Mouse (Mus musculus) kidney, embryonic 15.5 days (tissue): Measurements from ENCODE around the gene Rfx2. TPM values are rescaled to one million over a fixed set of nuclear protein-coding genes. Genes with fewer than 3 reads are reported as not detected.

Experiments used
- ATAC-seq: fragments of 200-750 bp; cut with Nextera tagmentation; replicated peaks from 2 replicates; pipeline ENCODE4 v1.8.0; 2017; ENCODE audit warnings: moderate TSS enrichment; ENCODE audit not compliant: low FRiP score
- H3K27ac ChIP-seq: fragments of 300-500 bp; sonication (generic); 2 replicates; pipeline ENCODE4 v1.5.1; 2015; ENCODE audit warnings: mild to moderate bottlenecking, inconsistent platforms
- H3K27me3 ChIP-seq: fragments of 300-500 bp; sonication (generic); 2 replicates; pipeline ENCODE4 v1.6.1; 2015; ENCODE audit warnings: inconsistent platforms
- H3K36me3 ChIP-seq: fragments of 300-500 bp; sonication (generic); 2 replicates; pipeline ENCODE4 v1.6.1; 2015; ENCODE audit warnings: inconsistent platforms
- H3K4me1 ChIP-seq: fragments of 300-500 bp; sonication (generic); 2 replicates; pipeline ENCODE4 v1.6.1; 2015; ENCODE audit warnings: inconsistent platforms
- H3K4me2 ChIP-seq: fragments of 300-500 bp; sonication (generic); 2 replicates; pipeline ENCODE4 v1.6.1; 2015; ENCODE audit warnings: moderate library complexity, mild to moderate bottlenecking, inconsistent platforms
- H3K4me3 ChIP-seq: fragments of 300-500 bp; sonication (generic); replicated peaks from 2 replicates; pipeline ENCODE4 v1.5.1; 2015; ENCODE audit warnings: mild to moderate bottlenecking, inconsistent platforms
- H3K9ac ChIP-seq: fragments of 300-500 bp; sonication (generic); 2 replicates; pipeline ENCODE4 v1.6.1; 2015; ENCODE audit warnings: mild to moderate bottlenecking, inconsistent platforms
- H3K9me3 ChIP-seq: fragments of 300-500 bp; sonication (generic); replicated peaks from 2 replicates; pipeline ENCODE4 v1.6.1; 2016; ENCODE audit warnings: inconsistent platforms
- WGBS: fragments of 180-500 bp; shearing (Covaris S2); methylation state at CpG from one replicate; pipeline ENCODE4 v1.1.7; 2015; ENCODE audit warnings: mixed read lengths; 5-methylcytosine and 5-hydroxymethylcytosine counted together
- polyA plus RNA-seq: library from polyadenylated mRNA; unstranded; fragments of >200 nt; fragmentation: Nextera tagmentation; extraction: Ambion mirVana; gene quantifications from 2 replicates; pipeline ENCODE4 v1.2.1, GENCODE M21; 2015

Rfx2 gene
- polyA plus RNA-seq, 1 experiment from 2014 or later: 4.1 TPM

- H3K4me1 ChIP-seq: no peaks in the 10 kb centered on the region
- no peak overlapping the region for H3K4me3 ChIP-seq
- H3K9ac ChIP-seq: no peak overlapping the region
- no peak overlapping the region for H3K4me2 ChIP-seq
- H3K27ac ChIP-seq: no peak overlapping the region
- no peaks in the 10 kb centered on the region for H3K9me3 ChIP-seq
- H3K36me3 ChIP-seq: no peaks in the 10 kb centered on the region
- H3K27me3 ChIP-seq: no peaks in the 10 kb centered on the region
- no peak for ATAC-seq
- WGBS: 52% methylated on average over 7 of the region's 7 CpGs
Observed at GRCm38 (mm10) chr17:56858922-56859321, 28.1 kb upstream of the Rfx2 start.

DNA sequence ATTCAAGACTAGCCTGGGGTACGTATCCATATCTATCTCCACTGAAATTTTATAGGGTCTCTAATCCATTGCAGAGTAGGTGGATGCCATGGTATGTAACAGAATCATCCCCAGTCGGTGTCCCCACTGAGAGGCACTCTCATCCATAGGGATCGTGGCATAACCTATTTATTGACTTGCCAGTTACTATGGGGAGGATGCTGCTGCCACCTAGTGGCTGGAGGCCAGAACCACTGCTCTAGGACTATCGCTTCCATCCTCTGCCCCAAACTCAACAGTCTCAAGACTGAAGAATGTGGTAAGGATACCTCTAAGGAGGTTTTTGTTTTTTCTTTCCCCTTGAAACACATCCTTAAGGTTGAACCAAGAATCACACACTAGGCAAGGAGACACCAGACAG, 27.4 kb upstream of the Rfx2 start:
- no peak overlapping the region for H3K4me2 ChIP-seq
- WGBS: 55% methylated on average over 4 of the region's 4 CpGs
- H3K27ac ChIP-seq: no peak overlapping the region
- no peak for ATAC-seq
- no peak overlapping the region for H3K9ac ChIP-seq
- no peak overlapping the region for H3K4me3 ChIP-seq
- H3K27me3 ChIP-seq: no peaks in the 10 kb centered on the region
- H3K36me3 ChIP-seq: no peaks in the 10 kb centered on the region
- no peaks in the 10 kb centered on the region for H3K9me3 ChIP-seq
- no peaks in the 10 kb centered on the region for H3K4me1 ChIP-seq

- no peak for ATAC-seq
- H3K9ac ChIP-seq: no peak overlapping the region
- H3K4me1 ChIP-seq: 0 out of 2 replicates have a peak, but pooled peaks cover 2% of the 10 kb centered on the region
- no peaks in the 10 kb centered on the region for H3K27me3 ChIP-seq
- no peak overlapping the region for H3K4me2 ChIP-seq
- H3K4me3 ChIP-seq: no peak overlapping the region
- 80% methylated on average over 3 of the region's 3 CpGs for WGBS
- no peaks in the 10 kb centered on the region for H3K9me3 ChIP-seq
- no peak overlapping the region for H3K27ac ChIP-seq
- H3K36me3 ChIP-seq: no peaks in the 10 kb centered on the region
Observed at GRCm38 (mm10) chr17:56855421-56855820, 24.6 kb upstream of the Rfx2 start.

DNA sequence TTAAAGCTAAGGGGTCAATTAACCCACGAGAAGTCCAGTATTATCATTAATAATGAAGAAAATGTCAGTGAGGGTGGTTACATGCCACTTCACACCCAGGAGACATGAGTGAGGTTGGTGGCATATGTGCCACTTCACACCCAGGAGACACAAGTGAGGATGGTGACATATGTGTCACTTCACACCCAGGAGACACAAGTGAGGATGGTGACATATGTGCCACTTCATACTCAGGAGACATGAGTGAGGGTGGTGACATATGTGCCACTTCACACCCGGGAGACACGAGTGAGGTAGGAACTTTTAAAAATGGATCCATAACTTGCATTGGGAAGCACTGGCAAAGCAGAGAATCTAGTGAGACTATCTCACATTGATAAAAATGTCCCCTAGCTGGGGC, 20.4 kb upstream of the Rfx2 start:
- Histone ChIP-seq H3K4me3 (no peak overlapping the region), H3K27ac (no peak overlapping the region), H3K27me3 (no peaks in the 10 kb centered on the region), H3K9ac (no peak overlapping the region), H3K36me3 (no peaks in the 10 kb centered on the region), H3K4me1 (0 out of 2 replicates have a peak, but pooled peaks cover 4% of the 10 kb centered on the region), H3K9me3 (no peaks in the 10 kb centered on the region), H3K4me2 (no peak overlapping the region)
- WGBS: 71% methylated on average over 3 of the region's 3 CpGs
- no peak for ATAC-seq

DNA sequence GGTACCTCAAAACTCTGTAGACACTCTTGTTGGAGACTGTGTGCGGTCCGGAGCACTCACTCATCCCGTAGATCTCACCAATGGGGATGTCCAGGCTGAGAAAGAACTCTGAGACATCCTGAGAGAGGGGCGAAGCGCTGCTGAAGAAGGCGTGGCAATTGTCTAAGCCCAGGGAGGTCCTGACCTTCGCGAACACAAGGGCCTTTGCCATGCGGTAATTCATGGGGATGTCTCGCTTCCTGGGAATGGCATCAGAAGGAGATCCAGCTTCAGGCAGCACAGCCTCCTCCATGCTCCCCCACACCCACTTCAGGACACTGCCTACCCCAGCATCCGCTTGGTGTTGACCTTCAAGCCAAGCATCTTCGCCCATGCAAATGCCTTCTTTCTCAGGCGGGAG, 18.9 kb upstream of the Rfx2 start:
- Histone ChIP-seq H3K36me3 (no peaks in the 10 kb centered on the region), H3K9ac (no peak overlapping the region), H3K27me3 (no peaks in the 10 kb centered on the region), H3K4me2 (no peak overlapping the region), H3K4me3 (no peak overlapping the region), H3K9me3 (no peaks in the 10 kb centered on the region), H3K27ac (no peak overlapping the region), H3K4me1 (0 out of 2 replicates have a peak, but pooled peaks cover 6% of the 10 kb centered on the region)
- whole genome bisulfite sequencing: 84% methylated on average over 13 of the region's 13 CpGs
- no peak for ATAC-seq

- Histone ChIP-seq H3K9me3 (no peaks in the 10 kb centered on the region), H3K27me3 (no peaks in the 10 kb centered on the region), H3K4me2 (no peak overlapping the region), H3K36me3 (no peaks in the 10 kb centered on the region), H3K27ac (no peak overlapping the region), H3K4me1 (0 out of 2 replicates have a peak, but pooled peaks cover 6% of the 10 kb centered on the region), H3K9ac (no peak overlapping the region), H3K4me3 (no peak overlapping the region)
- ATAC-seq: no peak
- 84% methylated on average over 5 of the region's 5 CpGs for WGBS
Observed at GRCm38 (mm10) chr17:56848785-56849184, 18.0 kb upstream of the Rfx2 start.

GRCm38 (mm10) chr17:56843678-56844077, 12.9 kb upstream of the Rfx2 start:
- ATAC-seq: no peak
- H3K9ac ChIP-seq: no peak overlapping the region
- 74% methylated on average over 5 of the region's 5 CpGs for WGBS
- H3K36me3 ChIP-seq: no peaks in the 10 kb centered on the region
- H3K27me3 ChIP-seq: no peaks in the 10 kb centered on the region
- no peak overlapping the region for H3K4me3 ChIP-seq
- no peak overlapping the region for H3K4me2 ChIP-seq
- H3K4me1 ChIP-seq: 0 out of 2 replicates have a peak, but pooled peaks cover 3% of the 10 kb centered on the region
- H3K9me3 ChIP-seq: no peaks in the 10 kb centered on the region
- no peak overlapping the region for H3K27ac ChIP-seq

GRCm38 (mm10) chr17:56842173-56842572, 11.4 kb upstream of the Rfx2 start:
- Histone ChIP-seq H3K27me3 (no peaks in the 10 kb centered on the region), H3K36me3 (no peaks in the 10 kb centered on the region), H3K4me3 (no peak overlapping the region), H3K27ac (no peak overlapping the region), H3K4me2 (no peak overlapping the region), H3K9ac (no peak overlapping the region), H3K4me1 (0 out of 2 replicates have a peak, but pooled peaks cover 3% of the 10 kb centered on the region), H3K9me3 (no peaks in the 10 kb centered on the region)
- WGBS: 76% methylated on average over 5 of the region's 5 CpGs
- no peak for ATAC-seq

DNA sequence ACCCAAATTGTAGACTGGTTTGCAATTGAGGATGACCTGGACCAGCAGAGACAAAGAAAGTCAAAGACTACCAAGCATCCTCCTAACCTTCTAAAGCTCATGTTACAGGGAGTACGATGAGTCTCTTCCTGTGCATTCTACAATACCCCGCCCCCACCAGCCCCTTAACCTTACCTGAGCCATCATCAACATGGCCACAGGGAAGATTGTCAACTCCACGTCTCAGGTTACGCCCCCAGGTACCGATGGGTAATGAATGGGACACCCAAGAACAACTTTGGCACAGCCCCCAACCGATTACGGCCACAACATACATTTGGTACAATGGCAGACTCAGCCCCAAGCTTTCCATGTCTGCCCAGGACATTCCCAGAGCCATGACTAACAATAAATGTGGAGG, 9.7 kb upstream of the Rfx2 start:
- Histone ChIP-seq H3K36me3 (no peaks in the 10 kb centered on the region), H3K4me3 (no peak overlapping the region), H3K4me2 (no peak overlapping the region), H3K27me3 (0 out of 2 replicates have a peak, but pooled peaks cover 3% of the 10 kb centered on the region), H3K9me3 (no peaks in the 10 kb centered on the region), H3K4me1 (no peaks in the 10 kb centered on the region), H3K9ac (no peak overlapping the region), H3K27ac (no peak overlapping the region)
- 67% methylated on average over 7 of the region's 7 CpGs for WGBS
- no peak for ATAC-seq

DNA sequence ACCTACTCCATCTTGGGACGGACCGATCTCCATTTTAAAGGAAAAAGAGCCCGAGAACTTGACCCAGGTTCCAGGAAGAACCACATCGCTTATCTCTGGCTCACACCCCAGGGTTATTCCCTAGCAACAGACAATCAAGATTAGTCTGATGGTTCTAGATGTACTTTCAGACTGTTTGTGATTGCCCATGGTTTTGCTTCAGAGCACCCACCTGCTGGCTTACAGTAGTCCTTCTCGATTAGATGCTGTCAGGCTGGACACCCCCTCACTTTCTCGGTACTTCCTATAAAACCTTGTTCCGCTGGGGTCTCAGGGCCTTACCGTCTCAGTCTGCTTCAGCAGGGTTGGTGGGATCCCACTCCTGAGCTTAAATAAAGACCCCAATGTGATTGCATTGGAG, 5.5 kb upstream of the Rfx2 start:
- Histone ChIP-seq H3K27me3 (peaks cover 12% of the 10 kb centered on the region), H3K4me3 (no peak overlapping the region), H3K4me1 (0 out of 2 replicates have a peak, but pooled peaks cover 4% of the 10 kb centered on the region), H3K9ac (no peak overlapping the region), H3K9me3 (no peaks in the 10 kb centered on the region), H3K27ac (no peak overlapping the region), H3K36me3 (no peaks in the 10 kb centered on the region), H3K4me2 (no peak overlapping the region)
- 86% methylated on average over 8 of the region's 8 CpGs for WGBS
- no peak for ATAC-seq

GRCm38 (mm10) chr17:56833381-56833780, 2.6 kb upstream of the Rfx2 start:
- H3K36me3 ChIP-seq: no peaks in the 10 kb centered on the region
- H3K9me3 ChIP-seq: no peaks in the 10 kb centered on the region
- no peak overlapping the region for H3K4me3 ChIP-seq
- peaks cover 18% of the 10 kb centered on the region for H3K4me1 ChIP-seq
- no peak overlapping the region for H3K9ac ChIP-seq
- peaks cover 25% of the 10 kb centered on the region for H3K27me3 ChIP-seq
- no peak for ATAC-seq
- H3K4me2 ChIP-seq: no peak overlapping the region
- H3K27ac ChIP-seq: no peak overlapping the region
- WGBS: 84% methylated on average over 1 of the region's 1 CpGs

DNA sequence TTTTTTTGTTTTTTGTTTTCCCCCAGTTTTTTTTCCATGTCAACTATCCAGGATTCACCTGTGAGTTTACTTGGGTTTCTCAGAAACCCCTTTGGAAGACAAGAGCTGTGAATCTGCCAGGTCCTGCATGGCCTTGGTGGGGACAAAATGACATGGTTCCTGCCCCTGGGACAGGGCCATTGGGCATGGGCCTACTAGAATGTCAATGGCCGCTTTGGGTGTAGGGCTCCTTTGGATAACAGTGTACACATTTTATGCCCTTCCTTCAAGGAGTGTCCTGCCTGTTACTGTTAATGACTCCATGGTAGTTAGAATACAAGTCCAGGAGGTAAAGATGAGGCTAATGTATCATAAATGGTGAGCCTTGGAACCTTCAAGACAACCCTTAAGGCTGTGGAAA, 2.1 kb upstream of the Rfx2 start:
- no peak for ATAC-seq

GRCm38 (mm10) chr17:56831111-56831816, 451 bp upstream of the Rfx2 start:
- peaks cover 18% of the 10 kb centered on the region for H3K4me1 ChIP-seq
- H3K27ac ChIP-seq: peak overlapping the region; percentile 49; the same call in 1 of the 2 replicates
- H3K36me3 ChIP-seq: no peaks in the 10 kb centered on the region
- WGBS: under 1% methylated on average over 42 of the region's 42 CpGs
- ATAC-seq: peak; percentile 98
- peaks cover 30% of the 10 kb centered on the region for H3K27me3 ChIP-seq
- H3K9ac ChIP-seq: peak overlapping the region; percentile 45
- H3K4me2 ChIP-seq: peak overlapping the region; percentile 93
- peak overlapping the region; percentile 72 for H3K4me3 ChIP-seq
- H3K9me3 ChIP-seq: no peaks in the 10 kb centered on the region

More for the DNA sequence above, 2.1 kb upstream of the Rfx2 start:
- H3K9ac ChIP-seq: no peak overlapping the region
- H3K4me2 ChIP-seq: no peak overlapping the region
- H3K27me3 ChIP-seq: peaks cover 29% of the 10 kb centered on the region
- no peaks in the 10 kb centered on the region for H3K36me3 ChIP-seq
- H3K4me3 ChIP-seq: no peak overlapping the region
- no peaks in the 10 kb centered on the region for H3K9me3 ChIP-seq
- peaks cover 18% of the 10 kb centered on the region for H3K4me1 ChIP-seq
- 82% methylated on average over 1 of the region's 1 CpGs for WGBS
- H3K27ac ChIP-seq: no peak overlapping the region
